In genomic region chr7:29448830-29449229, GRCm38 (mm10) we compare ENCODE assay signal across 21 mouse cellular contexts.
DNase-seq lines count a peak whose midpoint lies in the region; ATAC-seq lines count a peak whose summit lies in the region.
"Had no signal": no experiment of that assay in that cellular context is flagged by ENCODE, and none has a peak within 500 bp of the region (broad histone marks: within the 10 kb centered on the region; RNA-seq: fewer than 3 reads in every experiment).

No protein-coding gene starts in this region.

- DNase-seq in frontal cortex, postnatal 25 days (ENCODE audit: low spot score in 2 of 2): no peak
- peak; percentile 43 to 46 for DNase-seq in layer of hippocampus, adult 8-10 months (ENCODE audit: low spot score in 2 of 2)
- DNase-seq in layer of hippocampus, postnatal 14 days (ENCODE audit: low spot score in 2 of 2): no peak
- peak; percentile 72 for DNase-seq in right cerebral cortex, adult 18-20 months
- no peak for DNase-seq in right cerebral cortex, postnatal 10 days (ENCODE audit: low spot score in 2 of 2)
- DNase-seq in telencephalon, adult 2 months (ENCODE audit: low read depth, low spot score): peak; percentile 62
- no peak for DNase-seq in urinary bladder, postnatal 25 days (ENCODE audit: low spot score)
- DNase-seq: adrenal gland, adult 8-10 months; cerebellum, adult 8-10 months; cerebellum, postnatal 25 days; forebrain, postnatal 0 days; gastrocnemius, postnatal 10 days; heart, postnatal 10 days; kidney, postnatal 14 days; liver; lung, embryonic 14.5 days; lung, postnatal 14 days; midbrain, embryonic 14.5 days; thymus, postnatal 14 days had no signal

- peak; percentile 69 for ATAC-seq in frontal cortex, adult (ENCODE audit: low TSS enrichment)
- ATAC-seq: forebrain, postnatal 0 days; intestine, postnatal 0 days had no signal

Comparison
In these comparisons a context has a peak if more than half of its experiments do, and no peak if none do; other contexts are left out.
1. DNase-seq: peak in layer of hippocampus, adult 8-10 months (2 of 2), right cerebral cortex, adult 18-20 months (single experiment) and telencephalon, adult 2 months (single experiment); none in frontal cortex, postnatal 25 days (0 of 2), layer of hippocampus, postnatal 14 days (0 of 2), right cerebral cortex, postnatal 10 days (0 of 2) and urinary bladder, postnatal 25 days (single experiment).